Comparison of ENCODE assay signal across 8 mouse cellular contexts in the genomic region with DNA sequence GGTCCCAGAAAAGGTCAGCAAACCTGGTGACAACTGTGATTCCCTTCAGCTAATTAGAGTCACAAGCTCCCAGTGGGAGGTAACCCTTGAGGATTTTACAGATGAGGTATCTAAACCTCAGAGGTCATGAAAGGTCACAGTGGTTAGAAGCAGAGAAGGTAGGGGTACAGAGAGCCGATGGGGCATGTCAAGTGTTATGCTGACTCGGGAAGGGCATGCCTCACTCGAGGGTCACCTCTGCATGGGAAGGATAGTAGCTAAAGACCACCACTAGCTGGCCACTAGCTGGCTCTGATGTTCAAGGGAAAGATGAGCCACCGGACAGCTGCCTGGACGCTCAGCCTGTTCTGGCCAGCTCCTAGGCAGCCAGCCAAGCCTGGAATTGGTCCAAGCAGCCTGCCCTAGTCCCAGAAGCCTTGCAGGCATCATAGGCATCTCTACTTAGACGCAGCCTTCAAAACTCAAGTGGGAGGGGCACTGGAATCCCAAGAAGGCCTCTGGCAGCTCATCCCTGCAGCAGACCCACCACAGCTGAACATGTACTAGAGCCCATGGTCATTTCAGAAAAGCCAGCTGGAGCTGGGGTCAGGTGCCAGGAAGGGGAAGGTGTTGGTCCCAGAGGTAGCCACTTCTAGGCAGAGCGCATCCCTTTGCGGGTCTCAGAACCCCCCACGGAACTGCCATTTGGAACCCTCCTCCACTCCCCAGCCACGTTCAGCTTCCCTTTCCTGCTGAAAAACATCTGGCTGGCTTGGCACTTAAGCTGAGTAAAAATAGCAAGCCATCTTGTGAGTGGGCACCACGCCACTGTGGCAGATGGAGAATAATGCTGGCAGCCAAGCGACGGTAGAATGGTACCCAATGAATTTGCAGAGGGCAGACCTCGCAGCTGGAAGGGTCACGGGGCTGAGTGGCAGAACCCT.
DNase-seq lines count a peak whose midpoint lies in the region; ATAC-seq and TF ChIP-seq lines count a peak whose summit lies in the region.

No protein-coding gene starts in this region.

- DNase-seq in Patski (ENCODE audit: low read depth, low spot score), result peak; percentile 57
- DNase-seq in cerebellum, postnatal 14 days, result peak; percentile 93 to 94
- peak; percentile 93 for DNase-seq in gastrocnemius, adult 18-20 months (ENCODE audit: low spot score)
- peak; percentile 80 for DNase-seq in hindbrain, embryonic 14.5 days (ENCODE audit: low spot score)
- DNase-seq in layer of hippocampus, postnatal 14 days (ENCODE audit: low spot score in 2 of 2), result peak; percentile 85 to 87
- peak; percentile 80 for DNase-seq in lung, postnatal 25 days (ENCODE audit: low spot score)
- peak; percentile 80 for DNase-seq in right cerebral cortex, postnatal 14 days

- WGBS in hindbrain, embryonic 14.5 days, result 38% methylated on average over 15 of the region's 15 CpGs

- H3K27ac ChIP-seq in hindbrain, embryonic 14.5 days, result no peak overlapping the region; the same call in 1 of the 2 replicates

- H3K4me3 ChIP-seq in hindbrain, embryonic 14.5 days (replicated peaks; ENCODE audit: low read length), result no peak overlapping the region

- peak; percentile 84 for ATAC-seq in Patski
- ATAC-seq in hindbrain, embryonic 14.5 days (ENCODE audit: low FRiP score), result peak; percentile 82
- no peak for ATAC-seq in erythroid progenitor cell, adult 5-6 weeks (replicated peaks; ENCODE audit: low FRiP score, poor library complexity, severe bottlenecking)

- no peak for TF ChIP-seq CTCF in Patski (IDR thresholded peaks at IDR 0.05)

- H3K9ac ChIP-seq in hindbrain, embryonic 14.5 days, result no peak overlapping the region

- peaks cover 13% of the 10 kb centered on the region for H3K4me1 ChIP-seq in hindbrain, embryonic 14.5 days (replicated peaks; ENCODE audit: control insufficient read depth, insufficient read depth, low read length)

- H3K36me3 ChIP-seq in hindbrain, embryonic 14.5 days (replicated peaks; ENCODE audit: control insufficient read depth, insufficient read depth), result no peaks in the 10 kb centered on the region

- H3K9me3 ChIP-seq in hindbrain, embryonic 14.5 days (ENCODE audit: control insufficient read depth, low read length), result no peaks in the 10 kb centered on the region

- in situ Hi-C loops in Patski (cut with MboI; ENCODE audit: low pct_unique_long_range_greater_than_20kb), result no loop called here

- no peak overlapping the region for H3K4me2 ChIP-seq in hindbrain, embryonic 14.5 days (replicated peaks)

- CTCF ChIA-PET in Patski (lab: Charles Lee), result interaction anchor here (1.3 kb wide), 1 partner anchor 10 kb away, joined by 3 read pairs; no protein-coding TSS in a partner anchor

- POLR2A ChIA-PET in Patski (lab: Charles Lee), result no interaction called here

- H3K27me3 ChIP-seq in Patski, result peaks cover 51% of the 10 kb centered on the region
- 0 out of 2 replicates have a peak, but pooled peaks cover 10% of the 10 kb centered on the region for H3K27me3 ChIP-seq in hindbrain, embryonic 14.5 days (ENCODE audit: control insufficient read depth, insufficient read depth, low read length)
